Mouse (Mus musculus) bone marrow, adult 2 months (tissue): ENCODE data around the gene Nploc4. TPM values are rescaled to one million over a fixed set of nuclear protein-coding genes. Genes with fewer than 3 reads are reported as not detected.

ENCODE experiments used
- H3K27ac ChIP-seq: fragments of 200-500 bp; 2 replicates; pipeline ENCODE4 v1.5.1; 2012; ENCODE audit warnings: low read depth, mild to moderate bottlenecking, control low read depth, inconsistent platforms, low read length; ENCODE audit not compliant: control insufficient read depth, poor library complexity, insufficient read depth
- H3K4me1 ChIP-seq: fragments of 200-500 bp; 2 replicates; pipeline ENCODE4 v1.6.1; 2011; ENCODE audit warnings: low read length; ENCODE audit not compliant: control insufficient read depth, insufficient read depth
- H3K4me3 ChIP-seq: fragments of 200-500 bp; replicated peaks from 2 replicates; pipeline ENCODE3; 2011; ENCODE audit warnings: mild to moderate bottlenecking, low read depth, low read length, control low read depth; ENCODE audit not compliant: control insufficient read depth
- CTCF ChIP-seq: fragments of 200-500 bp; IDR thresholded peaks from 2 replicates; pipeline ENCODE4 v1.5.1; 2011; ENCODE audit warnings: low read length, control low read depth; ENCODE audit not compliant: control insufficient read depth, insufficient read depth
- POLR2A ChIP-seq: fragments of 200-500 bp; IDR thresholded peaks from 2 replicates; pipeline ENCODE4 v1.6.1; 2011; ENCODE audit warnings: low read depth, mild to moderate bottlenecking, control low read depth, low read length, borderline replicate concordance; ENCODE audit not compliant: control insufficient read depth
- WGBS: fragments of 180-500 bp; shearing (Covaris S2); methylation state at CpG from one replicate; pipeline ENCODE4 v1.1.7; 2018; 5-methylcytosine and 5-hydroxymethylcytosine counted together
- polyA plus RNA-seq: library from polyadenylated mRNA; stranded (reverse); fragments of >200 nt; gene quantifications from 2 replicates; pipeline ENCODE4 v1.2.4, GENCODE M21; 2011; ENCODE audit warnings: low replicate concordance; ENCODE audit not compliant: missing spikeins, insufficient read depth, insufficient read length

Nploc4 gene
- polyA plus RNA-seq, 1 experiment = 30.0 TPM

DNA sequence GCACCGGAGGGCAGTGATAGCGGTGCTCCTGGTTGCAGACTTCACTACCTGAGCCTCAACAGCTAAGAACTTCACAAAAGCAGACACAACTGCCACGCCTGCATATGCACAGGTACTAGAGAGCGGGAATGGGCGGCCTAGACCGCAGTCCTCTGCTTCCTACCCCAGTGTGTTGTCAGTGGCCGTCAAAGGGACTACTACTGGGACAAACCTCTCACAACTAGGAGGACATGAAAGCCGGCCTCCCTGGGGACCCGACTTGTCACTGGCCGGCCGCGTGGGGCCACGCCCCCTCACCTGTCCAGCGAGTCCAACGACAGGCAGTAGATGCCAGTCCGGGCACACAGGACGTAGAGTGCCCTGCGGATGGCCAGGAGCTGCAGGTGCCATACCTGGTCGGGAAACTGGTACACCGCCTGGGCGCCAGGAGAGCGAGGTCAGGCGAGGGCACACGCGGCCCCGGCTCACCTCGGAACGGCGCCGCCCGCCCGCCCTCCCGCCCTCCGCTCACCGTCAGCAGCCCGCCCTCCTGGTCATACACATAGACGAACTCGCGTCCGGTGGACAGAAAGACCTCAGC lies 59.4 kb downstream of the Nploc4 start:
- 1% methylated on average over 40 of the region's 40 CpGs for WGBS
- peak overlapping the region; percentile 58; the same call in 1 of the 2 replicates for H3K27ac ChIP-seq

DNA sequence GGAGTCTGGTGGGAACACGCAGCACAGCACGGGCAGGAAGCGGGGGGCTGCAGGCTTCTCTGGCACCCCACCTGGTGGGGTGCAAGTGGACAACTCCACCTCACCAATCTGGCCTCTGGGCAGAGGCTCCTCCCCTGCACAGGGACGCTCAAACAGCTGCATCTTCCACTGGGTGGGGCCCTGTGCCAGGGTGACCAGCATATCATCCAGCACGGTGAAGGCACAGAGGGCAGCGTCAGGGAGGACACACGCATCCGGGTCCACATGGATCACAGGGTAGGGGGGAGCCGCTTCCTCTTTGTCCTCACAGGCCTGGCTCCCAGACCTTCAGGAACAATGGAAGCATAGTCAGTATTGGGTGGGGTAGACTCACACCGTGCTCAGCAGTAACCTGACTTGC lies 60.2 kb downstream of the Nploc4 start:
- 73% methylated on average over 10 of the region's 10 CpGs for WGBS
- H3K4me1 ChIP-seq = no peaks in the 10 kb centered on the region; the same call in 1 of the 2 replicates
- TF ChIP-seq CTCF (no peak), POLR2A (no peak)

More for the DNA sequence above, 59.4 kb downstream of the Nploc4 start:
- TF ChIP-seq POLR2A (no peak), CTCF (no peak)
- Histone ChIP-seq H3K4me3 (peak overlapping the region; percentile 93), H3K4me1 (no peaks in the 10 kb centered on the region; the same call in 1 of the 2 replicates)

DNA sequence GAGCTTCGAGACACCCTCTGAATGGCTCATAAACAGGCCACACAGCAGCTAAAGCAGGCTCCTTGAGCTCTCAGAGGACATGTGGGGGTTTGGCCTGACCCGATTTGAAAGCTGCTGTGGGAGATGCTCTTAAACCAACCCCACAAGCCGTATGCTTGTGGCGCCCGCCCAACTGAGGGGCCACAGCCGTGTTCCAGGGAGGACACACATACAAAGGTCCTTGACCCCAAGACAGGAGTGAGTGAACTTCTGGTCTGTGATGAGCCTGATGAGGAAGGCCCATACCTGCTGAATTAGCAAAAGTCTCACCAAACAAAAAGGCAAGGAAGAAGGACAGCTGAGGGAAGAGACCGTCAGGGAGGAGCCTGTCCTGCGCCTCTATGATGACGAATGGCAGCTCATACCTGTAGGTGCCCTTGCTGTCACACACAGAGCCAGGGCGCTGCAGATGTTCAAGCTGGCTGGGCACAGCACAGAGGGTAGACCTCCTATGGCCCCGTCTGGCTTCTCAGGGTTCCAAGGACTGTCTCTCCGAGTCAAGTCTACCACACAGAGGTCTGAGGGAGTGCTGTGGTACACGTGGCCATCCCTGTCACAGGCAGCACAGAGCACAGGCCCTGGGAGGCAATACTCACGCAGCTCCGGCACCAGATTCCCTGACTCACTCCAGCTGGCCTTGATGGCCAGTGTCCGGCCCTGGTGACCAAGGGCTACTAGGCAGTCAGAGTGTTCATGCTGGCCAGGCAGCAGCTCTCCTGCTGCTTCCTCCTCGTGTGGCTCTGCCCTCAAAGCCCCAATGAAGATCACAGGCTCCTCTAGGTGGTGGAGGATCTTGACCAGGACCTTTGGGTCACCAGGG lies 61.0 kb downstream of the Nploc4 start:
- Histone ChIP-seq H3K4me3 (no peak overlapping the region), H3K27ac (no peak overlapping the region), H3K4me1 (no peaks in the 10 kb centered on the region; the same call in 1 of the 2 replicates)
- TF ChIP-seq POLR2A (no peak), CTCF (no peak)
- 88% methylated on average over 17 of the region's 17 CpGs for WGBS

More for the DNA sequence above, 60.2 kb downstream of the Nploc4 start:
- peak overlapping the region; percentile 1 for H3K4me3 ChIP-seq
- no peak overlapping the region for H3K27ac ChIP-seq

DNA sequence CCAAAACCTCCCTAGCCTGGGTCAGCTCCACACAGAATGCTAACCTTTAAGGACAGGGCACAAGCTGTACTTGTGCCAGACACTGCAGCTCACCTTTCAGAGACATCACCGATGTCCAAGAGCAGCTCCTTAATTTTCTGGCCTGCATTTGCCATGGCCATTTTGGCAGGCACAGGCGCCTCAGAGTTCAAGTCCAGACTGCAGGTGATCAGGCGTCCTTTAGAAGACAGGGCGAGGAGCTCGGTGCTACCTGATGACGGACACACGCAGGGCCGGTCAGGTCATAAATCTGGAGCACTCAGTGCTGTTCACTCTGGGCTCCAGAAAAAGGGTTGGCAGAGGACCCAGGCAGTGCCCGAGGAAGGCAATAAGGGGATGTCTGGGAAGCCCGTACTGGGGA lies 62.2 kb downstream of the Nploc4 start:
- no peak overlapping the region for H3K4me3 ChIP-seq
- TF ChIP-seq POLR2A = no peak
- TF ChIP-seq CTCF = no peak
- H3K4me1 ChIP-seq = no peaks in the 10 kb centered on the region; the same call in 1 of the 2 replicates
- 92% methylated on average over 10 of the region's 10 CpGs for WGBS
- H3K27ac ChIP-seq = no peak overlapping the region

DNA sequence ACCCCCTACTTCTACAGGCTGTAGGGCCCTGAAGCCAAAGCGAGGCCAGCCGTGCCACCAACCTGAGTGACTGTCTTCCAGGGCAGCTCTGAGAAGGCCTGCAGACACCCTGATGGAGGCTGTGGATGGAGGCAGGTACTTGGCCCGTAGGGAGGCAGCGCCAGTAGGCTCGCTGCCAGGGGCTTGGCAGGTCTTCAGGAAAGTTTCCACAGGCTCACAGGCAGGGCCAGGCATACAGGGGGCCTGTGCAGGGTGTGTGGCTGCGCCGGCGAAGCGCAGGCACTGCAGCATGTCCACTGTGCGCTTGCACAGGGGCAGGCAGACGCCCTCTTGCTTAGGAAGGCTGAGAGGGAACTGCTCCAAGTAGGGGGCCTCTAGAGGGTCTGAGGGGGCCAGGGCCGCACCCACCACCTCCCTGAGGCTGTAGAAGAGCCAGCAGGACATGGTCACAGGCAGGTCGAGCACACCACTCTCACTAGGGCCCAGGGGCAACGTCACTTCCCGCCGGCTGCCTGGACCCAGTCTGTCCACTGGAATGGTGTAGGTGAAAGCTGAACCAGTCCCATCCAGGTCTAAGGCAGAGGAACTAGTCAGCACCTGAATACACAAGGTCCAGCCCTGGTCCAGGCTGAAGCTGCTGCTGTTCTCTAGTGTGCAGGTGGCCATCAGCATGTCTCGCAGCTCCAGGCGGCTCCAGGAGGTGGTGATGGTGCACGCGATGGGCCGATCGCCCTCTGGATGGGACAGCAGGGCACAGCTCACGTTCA lies 63.5 kb downstream of the Nploc4 start:
- TF ChIP-seq CTCF (no peak), POLR2A (no peak)
- WGBS = 87% methylated on average over 23 of the region's 23 CpGs
- Histone ChIP-seq H3K4me1 (no peaks in the 10 kb centered on the region; the same call in 1 of the 2 replicates), H3K27ac (no peak overlapping the region), H3K4me3 (no peak overlapping the region)

DNA sequence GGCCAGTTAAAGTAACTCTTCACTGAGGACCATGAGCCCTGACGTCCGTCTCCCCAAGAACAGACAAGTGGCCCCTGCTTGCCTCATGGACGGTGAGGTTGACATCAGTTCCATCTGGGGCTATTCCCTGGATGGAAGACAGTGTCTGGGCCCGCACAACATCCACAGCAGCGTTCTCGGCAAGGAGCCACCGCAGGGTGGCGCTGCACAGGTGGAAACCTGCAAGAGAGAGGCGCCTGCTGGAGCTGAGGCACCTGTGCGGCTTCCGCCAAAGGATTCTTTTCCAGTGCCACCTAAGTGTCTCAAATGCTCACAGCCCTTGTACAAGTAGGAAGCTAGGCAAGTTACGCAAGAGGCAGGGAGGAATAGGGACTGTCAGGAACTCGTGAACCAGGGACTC lies 64.5 kb downstream of the Nploc4 start:
- TF ChIP-seq POLR2A (no peak), CTCF (no peak)
- Histone ChIP-seq H3K4me3 (no peak overlapping the region), H3K4me1 (no peaks in the 10 kb centered on the region; the same call in 1 of the 2 replicates), H3K27ac (no peak overlapping the region)
- 81% methylated on average over 13 of the region's 13 CpGs for WGBS

DNA sequence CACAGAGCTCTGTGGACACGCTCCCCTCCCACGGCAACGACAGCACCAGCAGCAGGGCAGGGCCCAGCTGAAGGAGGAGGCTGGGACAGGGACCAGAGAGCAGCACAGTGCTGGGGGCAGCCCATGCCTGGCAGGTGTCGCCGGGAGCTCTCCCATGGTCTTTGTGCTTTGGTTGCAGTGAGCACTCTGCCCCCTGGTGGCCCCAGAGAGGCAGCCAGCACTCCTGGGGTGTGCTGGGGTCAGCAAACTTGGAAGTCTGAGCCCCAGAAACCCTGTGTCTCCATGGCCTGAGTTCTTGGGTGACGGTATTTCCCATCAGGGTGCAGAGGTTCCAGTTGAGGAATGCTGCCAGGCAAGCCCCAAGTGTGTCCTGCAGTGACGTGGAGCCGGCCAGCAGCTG lies 67.9 kb downstream of the Nploc4 start:
- H3K27ac ChIP-seq = no peak overlapping the region
- no peaks in the 10 kb centered on the region; the same call in 1 of the 2 replicates for H3K4me1 ChIP-seq
- 48% methylated on average over 8 of the region's 8 CpGs for WGBS
- TF ChIP-seq CTCF = peak; percentile 83
- peak; percentile 24; the same call in 1 of the 2 replicates for TF ChIP-seq POLR2A
- H3K4me3 ChIP-seq = no peak overlapping the region

DNA sequence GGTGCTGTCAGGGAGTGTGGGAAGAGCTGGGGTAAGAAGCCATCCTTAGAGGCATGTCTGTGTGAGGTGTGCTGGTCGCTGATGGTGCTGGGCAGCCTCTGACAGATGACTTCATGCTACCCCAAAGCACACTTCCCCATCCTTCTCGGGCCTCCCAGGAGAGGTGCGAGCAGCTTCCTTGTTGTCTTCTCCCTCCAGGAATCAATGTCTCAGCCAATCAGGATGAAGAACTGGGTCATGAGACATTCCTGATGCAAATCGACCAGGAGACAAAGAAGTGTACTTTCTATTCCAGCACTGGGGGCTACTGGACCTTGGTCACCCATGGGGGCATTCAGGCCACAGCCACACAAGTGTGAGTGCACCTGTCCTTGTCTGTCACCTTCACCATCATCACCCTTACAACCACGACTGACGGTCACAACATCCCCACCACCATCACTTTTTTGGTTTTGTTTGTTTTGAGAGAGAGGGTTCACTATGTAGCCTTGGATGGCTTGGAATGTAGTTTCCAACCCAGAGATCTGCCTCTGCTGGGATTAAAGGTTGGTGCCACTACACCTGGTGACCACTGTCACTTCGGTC lies 71.0 kb downstream of the Nploc4 start:
- TF ChIP-seq POLR2A (no peak), CTCF (no peak)
- Histone ChIP-seq H3K27ac (no peak overlapping the region), H3K4me3 (no peak overlapping the region), H3K4me1 (no peaks in the 10 kb centered on the region; the same call in 1 of the 2 replicates)
- WGBS = 44% methylated on average over 7 of the region's 7 CpGs
